Mouse (Mus musculus): ENCODE results near the gene Rps11. TPM values are rescaled to one million over a fixed set of nuclear protein-coding genes. Genes with fewer than 3 reads are reported as not detected.
"Not testable (repeated sequence)": the region's sequence is repeated elsewhere in the genome, so short reads cannot be mapped to it uniquely, and the experiment has no call there.

Gene Rps11
- polyA plus RNA-seq, 1 experiment from 2014 or later = 1,759 TPM

GRCm38 (mm10) chr7:45119780-45120709 is 4.2 kb downstream of the Rps11 start:
- ATAC-seq (ENCODE audit: insufficient number of reproducible peaks, low FRiP score, low TSS enrichment, low read depth) (no peak), DNase-seq (ENCODE audit: low spot score) (no peak)
- no peaks in the 10 kb centered on the region for H3K27me3 ChIP-seq (ENCODE audit: control insufficient read depth, insufficient read depth, low read length)
- peaks cover 11% of the 10 kb centered on the region for H3K4me1 ChIP-seq (ENCODE audit: control insufficient read depth, insufficient read depth, low read length)
- no peak overlapping the region for H3K4me2 ChIP-seq (ENCODE audit: low read depth, severe bottlenecking)
- peaks cover 30% of the 10 kb centered on the region for H3K36me3 ChIP-seq (ENCODE audit: control insufficient read depth, insufficient read depth, low read length)
- 0 out of 2 replicates have a peak overlapping the region, but pooled peaks have one; percentile 36 for H3K27ac ChIP-seq (replicated peaks; ENCODE audit: low read depth, low read length)
- no peak overlapping the region for H3K9ac ChIP-seq (ENCODE audit: low read length)
- WGBS = 81% methylated on average over 5 of the region's 5 CpGs
- H3K4me3 ChIP-seq (ENCODE audit: low read depth, low read length) = no peak overlapping the region
- no peaks in the 10 kb centered on the region for H3K9me3 ChIP-seq (ENCODE audit: control insufficient read depth, low read length)

- H3K36me3 ChIP-seq (ENCODE audit: control insufficient read depth, insufficient read depth, low read length) = peaks cover 30% of the 10 kb centered on the region
- H3K27ac ChIP-seq (replicated peaks; ENCODE audit: low read depth, low read length) = no peak overlapping the region
- no peak for ATAC-seq (ENCODE audit: insufficient number of reproducible peaks, low FRiP score, low TSS enrichment, low read depth)
- no peak overlapping the region for H3K9ac ChIP-seq (ENCODE audit: low read length)
- no peak overlapping the region for H3K4me3 ChIP-seq (ENCODE audit: low read depth, low read length)
- H3K4me1 ChIP-seq (ENCODE audit: control insufficient read depth, insufficient read depth, low read length) = peaks cover 11% of the 10 kb centered on the region
- no peaks in the 10 kb centered on the region for H3K27me3 ChIP-seq (ENCODE audit: control insufficient read depth, insufficient read depth, low read length)
- no peak for DNase-seq (ENCODE audit: low spot score)
- H3K9me3 ChIP-seq (ENCODE audit: control insufficient read depth, low read length) = no peaks in the 10 kb centered on the region
- no peak overlapping the region for H3K4me2 ChIP-seq (ENCODE audit: low read depth, severe bottlenecking)
- WGBS = 90% methylated on average over 6 of the region's 6 CpGs
Measured at GRCm38 (mm10) chr7:45118336-45118735, 5.9 kb downstream of the Rps11 start.

GRCm38 (mm10) chr7:45117566-45117965 is 6.7 kb downstream of the Rps11 start:
- Histone ChIP-seq H3K4me2 (ENCODE audit: low read depth, severe bottlenecking) (no peak overlapping the region), H3K27me3 (ENCODE audit: control insufficient read depth, insufficient read depth, low read length) (no peaks in the 10 kb centered on the region), H3K36me3 (ENCODE audit: control insufficient read depth, insufficient read depth, low read length) (peaks cover 24% of the 10 kb centered on the region), H3K27ac (replicated peaks; ENCODE audit: low read depth, low read length) (no peak overlapping the region), H3K9ac (ENCODE audit: low read length) (no peak overlapping the region), H3K4me3 (ENCODE audit: low read depth, low read length) (no peak overlapping the region), H3K4me1 (ENCODE audit: control insufficient read depth, insufficient read depth, low read length) (peaks cover 5% of the 10 kb centered on the region; the same call in 1 of the 2 replicates), H3K9me3 (ENCODE audit: control insufficient read depth, low read length) (no peaks in the 10 kb centered on the region)
- no peak for ATAC-seq (ENCODE audit: insufficient number of reproducible peaks, low FRiP score, low TSS enrichment, low read depth)
- 86% methylated on average over 8 of the region's 8 CpGs for WGBS
- DNase-seq (ENCODE audit: low spot score) = no peak

GRCm38 (mm10) chr7:45113476-45113875 is 10.8 kb downstream of the Rps11 start:
- H3K36me3 ChIP-seq (ENCODE audit: control insufficient read depth, insufficient read depth, low read length) = no peaks in the 10 kb centered on the region
- H3K9ac ChIP-seq (ENCODE audit: low read length) = no peak overlapping the region
- ATAC-seq (ENCODE audit: insufficient number of reproducible peaks, low FRiP score, low TSS enrichment, low read depth) = no peak
- no peaks in the 10 kb centered on the region for H3K9me3 ChIP-seq (ENCODE audit: control insufficient read depth, low read length)
- H3K27ac ChIP-seq (replicated peaks; ENCODE audit: low read depth, low read length) = no peak overlapping the region
- H3K27me3 ChIP-seq (ENCODE audit: control insufficient read depth, insufficient read depth, low read length) = no peaks in the 10 kb centered on the region
- WGBS = 92% methylated on average over 2 of the region's 2 CpGs
- no peak overlapping the region for H3K4me2 ChIP-seq (ENCODE audit: low read depth, severe bottlenecking)
- H3K4me3 ChIP-seq (ENCODE audit: low read depth, low read length) = no peak overlapping the region
- no peaks in the 10 kb centered on the region for H3K4me1 ChIP-seq (ENCODE audit: control insufficient read depth, insufficient read depth, low read length)
- no peak for DNase-seq (ENCODE audit: low spot score)

GRCm38 (mm10) chr7:45112529-45112928 is 11.7 kb downstream of the Rps11 start:
- Histone ChIP-seq H3K9ac (ENCODE audit: low read length) (no peak overlapping the region), H3K27ac (replicated peaks; ENCODE audit: low read depth, low read length) (no peak overlapping the region), H3K36me3 (ENCODE audit: control insufficient read depth, insufficient read depth, low read length) (no peaks in the 10 kb centered on the region), H3K9me3 (ENCODE audit: control insufficient read depth, low read length) (no peaks in the 10 kb centered on the region), H3K27me3 (ENCODE audit: control insufficient read depth, insufficient read depth, low read length) (no peaks in the 10 kb centered on the region), H3K4me1 (ENCODE audit: control insufficient read depth, insufficient read depth, low read length) (no peaks in the 10 kb centered on the region), H3K4me3 (ENCODE audit: low read depth, low read length) (no peak overlapping the region), H3K4me2 (ENCODE audit: low read depth, severe bottlenecking) (no peak overlapping the region)
- ATAC-seq (ENCODE audit: insufficient number of reproducible peaks, low FRiP score, low TSS enrichment, low read depth) (no peak), DNase-seq (ENCODE audit: low spot score) (no peak)
- WGBS = 62% methylated on average over 3 of the region's 3 CpGs

GRCm38 (mm10) chr7:45111940-45112339 is 12.3 kb downstream of the Rps11 start:
- WGBS = 69% methylated on average over 2 of the region's 2 CpGs
- no peak overlapping the region for H3K27ac ChIP-seq (replicated peaks; ENCODE audit: low read depth, low read length)

GRCm38 (mm10) chr7:45110089-45110488 is 14.2 kb downstream of the Rps11 start:
- not testable (repeated sequence) for H3K4me3 ChIP-seq (ENCODE audit: low read depth, low read length); ATAC-seq (ENCODE audit: insufficient number of reproducible peaks, low FRiP score, low TSS enrichment, low read depth); H3K27ac ChIP-seq (replicated peaks; ENCODE audit: low read depth, low read length); H3K4me2 ChIP-seq (ENCODE audit: low read depth, severe bottlenecking); H3K4me1 ChIP-seq (ENCODE audit: control insufficient read depth, insufficient read depth, low read length); H3K9ac ChIP-seq (ENCODE audit: low read length); H3K36me3 ChIP-seq (ENCODE audit: control insufficient read depth, insufficient read depth, low read length); DNase-seq (ENCODE audit: low spot score); H3K27me3 ChIP-seq (ENCODE audit: control insufficient read depth, insufficient read depth, low read length); H3K9me3 ChIP-seq (ENCODE audit: control insufficient read depth, low read length)
- WGBS = 91% methylated on average over 4 of the region's 4 CpGs

More at GRCm38 (mm10) chr7:45111940-45112339, 12.3 kb downstream of the Rps11 start:
- DNase-seq (ENCODE audit: low spot score) = no peak
- H3K4me2 ChIP-seq (ENCODE audit: low read depth, severe bottlenecking) = no peak overlapping the region
- ATAC-seq (ENCODE audit: insufficient number of reproducible peaks, low FRiP score, low TSS enrichment, low read depth) = no peak
- no peak overlapping the region for H3K9ac ChIP-seq (ENCODE audit: low read length)
- no peaks in the 10 kb centered on the region for H3K4me1 ChIP-seq (ENCODE audit: control insufficient read depth, insufficient read depth, low read length)
- H3K9me3 ChIP-seq (ENCODE audit: control insufficient read depth, low read length) = no peaks in the 10 kb centered on the region
- no peak overlapping the region for H3K4me3 ChIP-seq (ENCODE audit: low read depth, low read length)
- H3K27me3 ChIP-seq (ENCODE audit: control insufficient read depth, insufficient read depth, low read length) = no peaks in the 10 kb centered on the region
- H3K36me3 ChIP-seq (ENCODE audit: control insufficient read depth, insufficient read depth, low read length) = no peaks in the 10 kb centered on the region

GRCm38 (mm10) chr7:45107052-45107645 is 17.1 kb downstream of the Rps11 start:
- no peak overlapping the region for H3K4me2 ChIP-seq (ENCODE audit: low read depth, severe bottlenecking)
- no peak; the same call in 1 of the 2 replicates for ATAC-seq (ENCODE audit: insufficient number of reproducible peaks, low FRiP score, low TSS enrichment, low read depth)
- no peaks in the 10 kb centered on the region for H3K9me3 ChIP-seq (ENCODE audit: control insufficient read depth, low read length)
- H3K9ac ChIP-seq (ENCODE audit: low read length) = no peak overlapping the region
- no peak overlapping the region for H3K27ac ChIP-seq (replicated peaks; ENCODE audit: low read depth, low read length)
- peaks cover 16% of the 10 kb centered on the region for H3K4me1 ChIP-seq (ENCODE audit: control insufficient read depth, insufficient read depth, low read length)
- DNase-seq (ENCODE audit: low spot score) = no peak
- H3K4me3 ChIP-seq (ENCODE audit: low read depth, low read length) = no peak overlapping the region
- WGBS = 67% methylated on average over 5 of the region's 5 CpGs
- no peaks in the 10 kb centered on the region for H3K27me3 ChIP-seq (ENCODE audit: control insufficient read depth, insufficient read depth, low read length)
- H3K36me3 ChIP-seq (ENCODE audit: control insufficient read depth, insufficient read depth, low read length) = no peaks in the 10 kb centered on the region
